Mouse (Mus musculus): ENCODE results near the gene Rgr. TPM values are rescaled to one million over a fixed set of nuclear protein-coding genes. Genes with fewer than 3 reads are reported as not detected.

Gene Rgr
- polyA plus RNA-seq, 1 experiment from 2014 or later, result not detected

DNA sequence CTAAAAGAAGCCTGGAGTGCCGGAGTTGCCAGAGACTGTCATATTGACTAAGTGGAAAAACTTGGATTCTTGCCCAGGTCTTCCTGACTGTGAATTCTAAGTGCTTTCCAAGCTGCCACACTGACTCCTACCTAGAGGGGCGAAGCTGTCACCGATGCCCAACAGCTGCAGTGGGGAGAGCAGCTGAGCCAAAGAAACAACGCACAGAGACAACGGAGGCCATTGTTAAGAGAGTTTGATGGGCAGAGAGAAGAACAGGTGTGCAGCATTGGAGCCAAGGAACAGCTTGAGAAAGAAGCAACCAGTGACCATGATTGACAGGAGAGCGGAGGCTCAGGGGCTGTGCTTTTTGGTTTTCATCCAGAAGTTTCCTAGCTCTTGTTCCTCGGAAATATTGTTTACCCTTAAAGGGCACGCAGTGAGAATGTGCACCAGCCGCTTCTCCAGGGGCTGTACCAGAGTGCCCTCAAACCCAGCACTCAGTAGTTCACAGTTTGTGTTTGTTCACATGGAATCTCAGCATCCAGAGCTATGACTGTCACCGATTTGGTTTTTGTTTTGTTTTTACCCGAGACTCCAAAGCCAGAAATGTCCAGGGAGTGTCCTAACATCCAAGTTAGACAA is 16.2 kb downstream of the Rgr start:
- ATAC-seq (ENCODE audit: insufficient read depth), result no peak
- Histone ChIP-seq H3K27ac (replicated peaks) (no peak overlapping the region), H3K27me3 (no peaks in the 10 kb centered on the region), H3K36me3 (replicated peaks) (no peaks in the 10 kb centered on the region), H3K9ac (no peak overlapping the region), H3K4me3 (replicated peaks) (no peak overlapping the region), H3K4me1 (replicated peaks) (no peaks in the 10 kb centered on the region), H3K9me3 (replicated peaks) (no peaks in the 10 kb centered on the region), H3K4me2 (no peak overlapping the region)
- 69% methylated on average over 11 of the region's 11 CpGs for WGBS (ENCODE audit: insufficient replicate concordance)

DNA sequence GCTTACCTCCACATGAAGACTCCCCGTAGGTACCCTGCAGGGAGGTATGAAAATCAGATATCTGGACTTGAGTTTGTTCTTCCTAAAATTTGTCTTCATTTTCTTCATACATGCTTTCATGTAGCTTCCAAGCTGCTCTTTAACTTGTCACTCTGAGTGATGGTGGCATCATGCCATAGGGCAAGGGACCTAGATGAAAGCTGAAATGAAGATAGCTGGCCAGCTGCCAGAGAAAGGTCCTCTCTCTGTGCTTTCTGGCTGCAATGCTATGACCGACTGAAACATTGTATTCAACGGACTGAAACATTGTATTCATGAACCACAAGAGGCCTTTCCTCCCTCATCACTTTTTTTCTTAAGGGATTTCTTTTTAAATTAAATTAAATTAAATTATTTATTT is 20.2 kb downstream of the Rgr start:
- WGBS (ENCODE audit: insufficient replicate concordance), result 57% methylated on average over 3 of the region's 3 CpGs
- no peak overlapping the region for H3K4me3 ChIP-seq (replicated peaks)
- H3K27ac ChIP-seq (replicated peaks), result no peak overlapping the region
- no peaks in the 10 kb centered on the region for H3K27me3 ChIP-seq
- H3K9ac ChIP-seq, result no peak overlapping the region
- H3K9me3 ChIP-seq (replicated peaks), result no peaks in the 10 kb centered on the region
- H3K4me1 ChIP-seq (replicated peaks), result no peaks in the 10 kb centered on the region
- no peak for ATAC-seq (ENCODE audit: insufficient read depth)
- H3K36me3 ChIP-seq (replicated peaks), result no peaks in the 10 kb centered on the region
- H3K4me2 ChIP-seq, result no peak overlapping the region

DNA sequence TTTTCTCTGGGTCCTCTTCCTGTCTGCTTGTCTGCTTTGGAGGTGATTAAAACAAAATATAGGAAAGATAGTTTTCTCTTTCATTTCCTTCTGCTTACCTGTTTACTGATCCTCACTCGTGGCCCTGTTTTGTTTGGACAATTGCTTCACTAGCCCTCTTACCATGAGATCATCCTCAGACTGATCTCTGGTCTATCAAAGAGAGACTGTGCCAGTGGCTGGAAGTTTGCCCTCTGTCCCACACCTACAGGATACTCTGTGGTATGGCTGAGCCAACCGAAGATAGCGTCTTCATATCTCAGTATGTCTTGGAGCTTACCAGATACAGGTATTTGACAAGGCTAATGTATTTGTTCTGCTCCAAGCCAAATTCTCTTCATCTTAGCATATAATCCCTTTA is 20.8 kb downstream of the Rgr start:
- Histone ChIP-seq H3K9ac (no peak overlapping the region), H3K27ac (replicated peaks) (no peak overlapping the region), H3K4me3 (replicated peaks) (no peak overlapping the region), H3K9me3 (replicated peaks) (no peaks in the 10 kb centered on the region), H3K36me3 (replicated peaks) (no peaks in the 10 kb centered on the region), H3K4me1 (replicated peaks) (no peaks in the 10 kb centered on the region), H3K27me3 (no peaks in the 10 kb centered on the region), H3K4me2 (no peak overlapping the region)
- WGBS (ENCODE audit: insufficient replicate concordance), result 75% methylated on average over 3 of the region's 3 CpGs
- no peak for ATAC-seq (ENCODE audit: insufficient read depth)

DNA sequence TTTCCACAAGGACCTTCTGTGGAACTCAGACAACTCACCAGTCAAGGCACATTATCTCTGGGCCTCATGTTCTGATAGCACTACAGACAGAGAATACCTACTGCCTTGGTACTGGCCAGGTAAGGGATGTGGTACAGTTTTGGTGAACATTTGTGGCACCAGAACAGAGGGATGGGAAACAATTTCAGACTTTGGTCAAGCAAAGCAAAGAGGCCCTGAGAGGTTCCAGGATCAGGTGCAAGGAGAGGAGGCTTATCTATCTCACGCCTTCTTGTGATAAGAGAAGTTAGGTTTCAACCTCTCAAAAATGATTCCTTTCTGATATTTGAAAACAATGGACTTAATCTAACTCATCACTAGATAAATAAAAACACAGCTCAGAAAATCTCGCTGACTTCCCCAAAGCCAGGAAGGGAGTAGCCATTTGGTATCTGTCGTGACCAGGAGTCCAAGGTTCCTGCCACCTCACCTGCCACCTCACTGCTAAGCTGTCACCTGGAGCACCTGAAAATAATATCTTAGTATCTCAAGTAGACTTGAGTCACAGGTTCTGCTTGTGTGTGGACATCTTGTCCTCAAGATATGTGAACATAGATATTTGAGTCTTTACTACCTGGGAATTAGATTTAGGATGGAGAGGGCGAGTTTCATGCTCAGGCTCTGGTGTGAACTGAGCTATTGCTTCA is 21.4 kb downstream of the Rgr start:
- ATAC-seq (ENCODE audit: insufficient read depth), result no peak
- H3K4me1 ChIP-seq (replicated peaks), result no peaks in the 10 kb centered on the region
- no peak overlapping the region for H3K9ac ChIP-seq
- no peaks in the 10 kb centered on the region for H3K36me3 ChIP-seq (replicated peaks)
- 57% methylated on average over 4 of the region's 4 CpGs for WGBS (ENCODE audit: insufficient replicate concordance)
- H3K27ac ChIP-seq (replicated peaks), result no peak overlapping the region
- no peak overlapping the region for H3K4me3 ChIP-seq (replicated peaks)
- H3K4me2 ChIP-seq, result no peak overlapping the region
- H3K27me3 ChIP-seq, result no peaks in the 10 kb centered on the region
- H3K9me3 ChIP-seq (replicated peaks), result no peaks in the 10 kb centered on the region

DNA sequence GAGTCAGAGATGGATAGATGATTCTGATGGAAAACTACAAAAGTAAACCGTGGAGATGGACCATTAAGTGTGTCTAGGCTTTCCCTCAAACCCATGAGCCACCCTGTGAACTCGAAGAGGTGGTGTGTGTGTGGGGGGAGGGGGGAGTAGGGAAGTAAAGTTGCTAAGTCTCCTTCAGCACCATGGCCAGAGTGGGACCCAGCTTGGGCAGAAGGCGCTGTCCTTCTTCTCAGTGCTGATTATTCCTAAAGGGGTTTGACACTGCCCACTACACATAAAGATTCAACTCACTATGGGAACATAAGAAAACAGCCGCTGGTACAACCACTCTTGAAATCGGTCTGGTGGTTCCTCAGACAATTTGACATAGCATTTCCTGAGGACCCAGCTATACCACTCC is 32.9 kb downstream of the Rgr start:
- Histone ChIP-seq H3K9me3 (replicated peaks) (no peaks in the 10 kb centered on the region), H3K36me3 (replicated peaks) (no peaks in the 10 kb centered on the region), H3K4me2 (no peak overlapping the region), H3K9ac (no peak overlapping the region), H3K4me3 (replicated peaks) (no peak overlapping the region), H3K27ac (replicated peaks) (no peak overlapping the region), H3K27me3 (no peaks in the 10 kb centered on the region), H3K4me1 (replicated peaks) (no peaks in the 10 kb centered on the region)
- ATAC-seq (ENCODE audit: insufficient read depth), result no peak
- WGBS (ENCODE audit: insufficient replicate concordance), result 23% methylated on average over 5 of the region's 5 CpGs

DNA sequence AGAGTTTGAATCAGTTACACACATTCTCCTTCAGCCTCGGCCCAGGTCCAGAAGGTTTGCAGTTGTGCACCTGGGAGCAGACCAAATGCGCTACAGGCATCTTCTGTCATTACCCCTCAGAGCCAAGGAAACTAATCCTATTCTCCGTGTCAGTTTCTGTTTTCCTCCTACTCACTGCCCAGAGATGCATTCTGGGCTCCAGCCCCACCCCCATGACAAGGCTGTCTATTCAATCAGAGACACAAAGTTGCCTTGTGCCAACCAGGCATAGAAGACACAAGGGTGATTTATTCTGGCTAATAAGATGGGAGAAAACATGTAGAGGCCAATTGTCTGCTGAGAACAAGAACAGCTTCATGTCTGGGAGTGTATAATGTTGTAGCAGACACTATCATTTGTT is 35.1 kb downstream of the Rgr start:
- Histone ChIP-seq H3K4me1 (replicated peaks) (no peaks in the 10 kb centered on the region), H3K4me3 (replicated peaks) (no peak overlapping the region), H3K9me3 (replicated peaks) (no peaks in the 10 kb centered on the region), H3K27ac (replicated peaks) (no peak overlapping the region), H3K27me3 (no peaks in the 10 kb centered on the region), H3K4me2 (no peak overlapping the region), H3K36me3 (replicated peaks) (no peaks in the 10 kb centered on the region), H3K9ac (no peak overlapping the region)
- no peak for ATAC-seq (ENCODE audit: insufficient read depth)
- 41% methylated on average over 3 of the region's 3 CpGs for WGBS (ENCODE audit: insufficient replicate concordance)

DNA sequence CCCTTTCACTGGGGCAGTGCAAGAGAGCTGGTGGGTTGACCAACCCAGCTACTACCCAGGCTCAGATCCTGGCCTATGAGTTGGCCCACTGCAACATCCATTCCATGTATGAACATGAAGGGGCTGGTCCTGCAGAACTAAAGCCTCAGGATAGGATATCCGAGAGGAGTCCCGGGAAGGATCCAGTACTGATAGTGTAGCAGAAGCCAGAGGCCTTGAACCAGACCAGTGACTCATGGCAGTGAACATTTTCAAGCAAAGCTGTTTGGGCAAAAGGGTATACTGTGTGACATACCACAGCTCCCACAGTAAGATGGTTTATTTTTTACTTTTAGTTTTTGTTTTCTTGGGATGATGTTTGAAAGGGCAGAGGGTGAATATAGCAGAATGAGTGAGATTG is 39.1 kb downstream of the Rgr start:
- Histone ChIP-seq H3K27me3 (no peaks in the 10 kb centered on the region), H3K27ac (replicated peaks) (no peak overlapping the region), H3K4me2 (no peak overlapping the region), H3K9me3 (replicated peaks) (no peaks in the 10 kb centered on the region), H3K9ac (no peak overlapping the region), H3K36me3 (replicated peaks) (no peaks in the 10 kb centered on the region), H3K4me3 (replicated peaks) (no peak overlapping the region), H3K4me1 (replicated peaks) (no peaks in the 10 kb centered on the region)
- no peak for ATAC-seq (ENCODE audit: insufficient read depth)
- 58% methylated on average over 2 of the region's 2 CpGs for WGBS (ENCODE audit: insufficient replicate concordance)

DNA sequence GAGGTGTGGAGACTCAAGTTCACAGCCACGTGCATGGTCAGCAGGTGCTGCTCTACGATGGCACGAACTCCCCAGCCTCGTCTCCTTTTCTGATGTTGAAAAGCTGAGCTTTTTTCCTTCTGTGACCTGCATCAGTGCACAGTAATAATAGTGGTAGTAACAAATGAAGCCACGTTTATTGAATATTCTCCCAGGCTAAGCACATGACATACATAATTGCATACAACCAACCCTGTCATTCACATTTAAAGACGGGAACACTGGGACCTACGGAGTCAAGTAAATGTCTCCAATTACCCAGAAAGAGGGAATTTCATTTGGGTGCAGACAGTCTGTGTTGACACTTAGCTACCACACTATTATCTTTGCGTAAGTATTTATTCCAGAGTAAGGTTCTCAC is 42.3 kb downstream of the Rgr start:
- no peaks in the 10 kb centered on the region for H3K4me1 ChIP-seq (replicated peaks)
- no peak overlapping the region for H3K4me2 ChIP-seq
- no peaks in the 10 kb centered on the region for H3K9me3 ChIP-seq (replicated peaks)
- no peak overlapping the region for H3K4me3 ChIP-seq (replicated peaks)
- WGBS (ENCODE audit: insufficient replicate concordance), result 60% methylated on average over 8 of the region's 8 CpGs
- ATAC-seq (ENCODE audit: insufficient read depth), result no peak
- no peaks in the 10 kb centered on the region for H3K27me3 ChIP-seq
- H3K9ac ChIP-seq, result no peak overlapping the region
- H3K36me3 ChIP-seq (replicated peaks), result no peaks in the 10 kb centered on the region
- H3K27ac ChIP-seq (replicated peaks), result no peak overlapping the region

DNA sequence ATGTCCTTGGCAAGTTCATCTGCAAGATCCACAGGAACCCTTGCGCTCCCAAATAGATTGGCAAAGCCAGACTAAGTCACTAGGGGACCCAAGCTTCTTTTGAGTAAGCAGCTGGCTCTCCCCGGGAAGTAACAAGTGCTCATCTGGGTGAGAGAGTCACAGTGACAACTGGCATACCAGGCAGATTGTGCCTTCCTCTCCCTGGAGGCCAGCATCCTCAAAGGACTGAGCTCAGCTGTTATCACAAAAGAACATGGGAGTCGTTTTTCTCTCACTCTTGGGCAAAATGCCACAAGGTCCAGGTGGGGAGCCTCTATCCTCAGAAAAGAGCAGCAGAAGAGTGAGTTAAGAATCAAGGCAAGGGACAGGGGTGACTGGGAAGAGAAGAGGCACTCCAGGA is 42.9 kb downstream of the Rgr start:
- Histone ChIP-seq H3K9ac (no peak overlapping the region), H3K4me3 (replicated peaks) (no peak overlapping the region), H3K27me3 (no peaks in the 10 kb centered on the region), H3K36me3 (replicated peaks) (no peaks in the 10 kb centered on the region), H3K4me2 (no peak overlapping the region), H3K9me3 (replicated peaks) (no peaks in the 10 kb centered on the region), H3K4me1 (replicated peaks) (no peaks in the 10 kb centered on the region), H3K27ac (replicated peaks) (no peak overlapping the region)
- 23% methylated on average over 3 of the region's 3 CpGs for WGBS (ENCODE audit: insufficient replicate concordance)
- ATAC-seq (ENCODE audit: insufficient read depth), result no peak

DNA sequence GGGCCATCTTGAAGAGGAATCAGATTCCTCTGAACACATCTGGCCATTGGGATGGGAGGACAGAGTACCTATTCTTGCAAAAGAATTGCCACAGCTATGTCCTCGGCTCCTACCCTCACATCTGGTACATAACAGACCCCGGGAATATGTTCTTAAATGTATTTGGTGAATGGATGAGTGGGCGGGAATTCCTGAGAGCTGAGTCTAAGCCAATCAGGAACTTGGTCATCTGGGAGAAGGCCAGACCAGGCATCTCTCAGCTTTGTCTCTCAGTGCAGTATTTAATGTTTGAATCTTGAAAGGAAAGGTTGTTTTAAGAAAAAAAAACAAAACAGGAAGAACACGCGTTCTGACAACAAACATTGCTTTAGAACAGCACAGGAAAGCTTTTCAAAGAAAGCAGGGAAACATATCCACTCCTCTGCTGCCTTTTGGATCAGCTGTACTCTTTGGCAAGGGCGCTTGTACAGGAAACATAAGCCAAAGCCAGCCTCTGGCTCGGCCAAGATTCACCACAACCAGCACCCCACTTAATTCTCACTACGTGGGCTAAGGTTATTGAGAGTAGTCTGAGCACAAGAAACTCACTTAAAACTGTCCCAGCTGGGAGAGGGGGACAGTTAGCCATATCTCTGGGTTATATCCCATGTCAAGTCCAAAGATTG is 45.2 kb downstream of the Rgr start:
- Histone ChIP-seq H3K9me3 (replicated peaks) (no peaks in the 10 kb centered on the region), H3K36me3 (replicated peaks) (no peaks in the 10 kb centered on the region), H3K4me3 (replicated peaks) (no peak overlapping the region), H3K9ac (no peak overlapping the region), H3K27me3 (no peaks in the 10 kb centered on the region), H3K4me2 (no peak overlapping the region), H3K27ac (replicated peaks) (no peak overlapping the region), H3K4me1 (replicated peaks) (no peaks in the 10 kb centered on the region)
- 55% methylated on average over 8 of the region's 8 CpGs for WGBS (ENCODE audit: insufficient replicate concordance)
- no peak for ATAC-seq (ENCODE audit: insufficient read depth)

DNA sequence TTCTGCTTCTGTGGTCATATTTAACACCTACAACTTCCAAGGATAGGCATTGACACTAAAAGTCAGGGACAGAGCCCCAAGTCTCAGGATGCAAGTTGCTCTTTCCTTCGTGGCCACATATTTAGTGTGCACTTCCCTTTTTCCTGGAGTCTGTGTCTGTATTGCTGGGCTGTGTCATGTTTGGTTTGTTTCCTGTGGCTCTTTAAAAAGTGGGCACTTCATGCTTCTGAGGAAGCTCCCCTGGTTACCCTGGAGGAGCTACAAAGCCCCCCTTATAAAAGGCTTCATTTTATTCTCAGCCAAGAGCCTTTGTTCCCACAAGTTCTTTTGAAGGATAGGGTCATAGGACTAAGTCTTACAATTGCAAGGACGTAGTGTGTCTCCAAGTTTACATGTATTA is 45.9 kb downstream of the Rgr start:
- H3K4me2 ChIP-seq, result no peak overlapping the region
- WGBS (ENCODE audit: insufficient replicate concordance), result 35% methylated on average over 2 of the region's 2 CpGs

More for the DNA sequence above, 45.9 kb downstream of the Rgr start:
- Histone ChIP-seq H3K9me3 (replicated peaks) (no peaks in the 10 kb centered on the region), H3K9ac (no peak overlapping the region), H3K4me3 (replicated peaks) (no peak overlapping the region), H3K27me3 (no peaks in the 10 kb centered on the region), H3K36me3 (replicated peaks) (no peaks in the 10 kb centered on the region), H3K27ac (replicated peaks) (no peak overlapping the region), H3K4me1 (replicated peaks) (no peaks in the 10 kb centered on the region)
- no peak for ATAC-seq (ENCODE audit: insufficient read depth)
